10 mouse cellular contexts compared by ENCODE assay signal in the genomic region with DNA sequence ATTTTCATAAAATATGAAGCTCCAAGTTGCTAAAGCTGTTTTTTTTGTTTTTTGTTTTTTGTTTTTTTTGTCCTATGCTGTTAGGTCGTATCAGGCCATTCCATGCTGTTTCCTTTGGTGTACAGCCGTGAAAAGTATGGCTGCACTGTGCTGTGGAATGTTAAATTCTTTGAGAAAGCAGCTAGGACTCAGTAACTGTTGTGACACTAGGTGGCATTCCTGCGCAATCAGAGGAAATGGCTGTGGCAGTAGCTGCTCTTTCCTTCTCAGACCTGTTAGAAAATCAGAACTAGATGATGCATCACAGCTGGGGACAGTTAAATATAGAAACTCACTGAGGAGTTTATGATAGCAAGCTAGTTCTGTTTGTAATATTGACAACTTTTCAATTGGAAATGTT.
DNase-seq lines count a peak whose midpoint lies in the region; ATAC-seq lines count a peak whose summit lies in the region.
"Had no signal": no experiment of that assay in that cellular context is flagged by ENCODE, and none has a peak within 500 bp of the region (broad histone marks: within the 10 kb centered on the region; RNA-seq: fewer than 3 reads in every experiment).

No protein-coding gene starts in this region.

- no peak overlapping the region for H3K27ac ChIP-seq in hindbrain, embryonic 11.5 days (ENCODE audit: low read depth, low read length)
- H3K27ac ChIP-seq in hindbrain, embryonic 13.5 days = no peak overlapping the region
- no peak overlapping the region for H3K27ac ChIP-seq in midbrain, embryonic 16.5 days (ENCODE audit: low read length)
- H3K27ac ChIP-seq: heart, embryonic 13.5 days had no signal

- H3K4me2 ChIP-seq in hindbrain, embryonic 11.5 days (replicated peaks; ENCODE audit: low read depth, low read length) = no peak overlapping the region
- no peak overlapping the region for H3K4me2 ChIP-seq in hindbrain, embryonic 13.5 days
- no peak overlapping the region for H3K4me2 ChIP-seq in midbrain, embryonic 16.5 days (ENCODE audit: low read length)
- H3K4me2 ChIP-seq: heart, embryonic 13.5 days had no signal

- H3K36me3 ChIP-seq in hindbrain, embryonic 11.5 days (ENCODE audit: control insufficient read depth, insufficient read depth, low read length) = no peaks in the 10 kb centered on the region
- no peaks in the 10 kb centered on the region for H3K36me3 ChIP-seq in hindbrain, embryonic 13.5 days
- no peaks in the 10 kb centered on the region for H3K36me3 ChIP-seq in midbrain, embryonic 16.5 days (ENCODE audit: control insufficient read depth, insufficient read depth, low read length)
- H3K36me3 ChIP-seq: heart, embryonic 13.5 days had no signal

- ATAC-seq in hindbrain, embryonic 11.5 days (ENCODE audit: low FRiP score) = no peak
- ATAC-seq in hindbrain, embryonic 13.5 days (ENCODE audit: low FRiP score) = no peak
- ATAC-seq in midbrain, embryonic 16.5 days = peak; percentile 83
- ATAC-seq in megakaryocyte, adult 5-6 weeks (ENCODE audit: poor library complexity, severe bottlenecking) = no peak

- no peak overlapping the region for H3K9ac ChIP-seq in hindbrain, embryonic 11.5 days (ENCODE audit: low read depth, low read length)
- no peak overlapping the region for H3K9ac ChIP-seq in hindbrain, embryonic 13.5 days
- H3K9ac ChIP-seq in midbrain, embryonic 16.5 days (ENCODE audit: low read depth, low read length) = no peak overlapping the region
- H3K9ac ChIP-seq: heart, embryonic 13.5 days had no signal

- WGBS in hindbrain, embryonic 11.5 days = 41% methylated on average over 3 of the region's 3 CpGs
- 40% methylated on average over 3 of the region's 3 CpGs for WGBS in hindbrain, embryonic 13.5 days
- 26% methylated on average over 3 of the region's 3 CpGs for WGBS in midbrain, embryonic 16.5 days

- DNase-seq in hindbrain, embryonic 11.5 days (ENCODE audit: low spot score) = peak; percentile 19
- DNase-seq in R1 (ENCODE audit: low read depth, low spot score) = peak; percentile 59
- peak; percentile 6 to 7 for DNase-seq in frontal cortex, postnatal 25 days (ENCODE audit: low spot score in 2 of 2)
- DNase-seq in spleen, adult 12 weeks (ENCODE audit: low spot score) = no peak
- no peak for DNase-seq in adrenal gland, adult 2 months
- DNase-seq: lung, postnatal 10 days had no signal

- H3K4me3 ChIP-seq in hindbrain, embryonic 11.5 days (ENCODE audit: low read depth, low read length) = no peak overlapping the region
- no peak overlapping the region for H3K4me3 ChIP-seq in hindbrain, embryonic 13.5 days
- no peak overlapping the region for H3K4me3 ChIP-seq in midbrain, embryonic 16.5 days (ENCODE audit: low read depth, low read length)
- H3K4me3 ChIP-seq: heart, embryonic 13.5 days had no signal

- no peaks in the 10 kb centered on the region for H3K4me1 ChIP-seq in hindbrain, embryonic 11.5 days (replicated peaks; ENCODE audit: control insufficient read depth, insufficient read depth, low read length)
- no peaks in the 10 kb centered on the region for H3K4me1 ChIP-seq in hindbrain, embryonic 13.5 days (replicated peaks)
- no peaks in the 10 kb centered on the region for H3K4me1 ChIP-seq in midbrain, embryonic 16.5 days (ENCODE audit: control insufficient read depth, insufficient read depth, low read length)
- H3K4me1 ChIP-seq: heart, embryonic 13.5 days had no signal

- no peaks in the 10 kb centered on the region for H3K27me3 ChIP-seq in hindbrain, embryonic 11.5 days (ENCODE audit: control insufficient read depth, insufficient read depth, low read length)
- H3K27me3 ChIP-seq in hindbrain, embryonic 13.5 days = no peaks in the 10 kb centered on the region
- H3K27me3 ChIP-seq in midbrain, embryonic 16.5 days (ENCODE audit: control insufficient read depth, insufficient read depth, low read depth, low read length) = no peaks in the 10 kb centered on the region
- H3K27me3 ChIP-seq: heart, embryonic 13.5 days had no signal

- no peaks in the 10 kb centered on the region for H3K9me3 ChIP-seq in hindbrain, embryonic 11.5 days (ENCODE audit: control insufficient read depth, low read length)
- H3K9me3 ChIP-seq in hindbrain, embryonic 13.5 days = no peaks in the 10 kb centered on the region
- no peaks in the 10 kb centered on the region for H3K9me3 ChIP-seq in midbrain, embryonic 16.5 days (replicated peaks; ENCODE audit: control insufficient read depth, low read length, poor library complexity, severe bottlenecking)
- H3K9me3 ChIP-seq: heart, embryonic 13.5 days had no signal

Comparison
In these comparisons a context has a peak if more than half of its experiments do, and no peak if none do; other contexts are left out.
1. DNase-seq: peak in hindbrain, embryonic 11.5 days (single experiment), R1 (single experiment) and frontal cortex, postnatal 25 days (2 of 2); none in spleen, adult 12 weeks (single experiment) and adrenal gland, adult 2 months (single experiment).